Mouse (Mus musculus) brown adipose tissue, adult 24 weeks (tissue): Measurements from ENCODE around the gene Mfap1a. TPM values are rescaled to one million over a fixed set of nuclear protein-coding genes. Genes with fewer than 3 reads are reported as not detected.

Source experiments
- H3K27ac ChIP-seq: fragments of 200-500 bp; replicated peaks from 2 replicates; pipeline ENCODE4 v1.5.1; 2012; ENCODE audit warnings: low read depth, mild to moderate bottlenecking, low read length
- H3K4me1 ChIP-seq: fragments of 200-500 bp; 2 replicates; pipeline ENCODE4 v1.6.1; 2012; ENCODE audit warnings: low read length, mixed read lengths; ENCODE audit not compliant: control insufficient read depth, insufficient read depth, insufficient read length
- H3K4me3 ChIP-seq: fragments of 200-500 bp; 2 replicates; pipeline ENCODE4 v1.5.1; 2012; ENCODE audit warnings: low read depth, mild to moderate bottlenecking, low read length, moderate library complexity; ENCODE audit not compliant: insufficient read depth
- polyA plus RNA-seq: library from polyadenylated mRNA; stranded (reverse); fragments of >200 nt; gene quantifications from 2 replicates; pipeline ENCODE4 v1.2.4, GENCODE M21; 2012; ENCODE audit not compliant: missing spikeins, insufficient read depth, insufficient read length

Gene Mfap1a
- polyA plus RNA-seq, 1 experiment = 19.3 TPM

- Histone ChIP-seq H3K4me3 (no peak overlapping the region), H3K4me1 (peaks cover 3% of the 10 kb centered on the region; the same call in 1 of the 2 replicates), H3K27ac (no peak overlapping the region)
Observed at GRCm38 (mm10) chr2:121453917-121454316, 52.5 kb downstream of the Mfap1a start.

DNA sequence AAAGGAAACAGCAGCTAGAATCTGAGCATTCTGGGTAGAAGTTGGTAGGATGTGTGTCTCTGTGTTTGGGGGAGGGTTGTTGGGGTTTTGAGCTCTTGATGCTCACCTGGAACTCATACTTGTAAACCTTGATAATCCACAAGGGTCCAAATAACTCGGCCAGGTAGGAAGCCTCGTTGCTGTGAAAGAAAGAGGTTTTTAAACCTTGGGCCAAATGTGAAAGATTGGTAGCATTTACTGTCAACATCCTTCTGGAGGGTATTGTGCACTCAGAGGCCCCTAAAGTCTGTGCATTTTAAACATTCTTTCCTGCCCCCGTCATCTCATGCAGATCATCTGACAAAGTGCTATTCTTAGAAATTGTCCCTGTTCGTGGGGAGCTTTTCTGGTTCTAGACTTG is 53.5 kb downstream of the Mfap1a start, which contains the start of gene Hypk:
Hypk (plus strand) TSS at position 301 of the 400 bp plus-strand sequence.
- Histone ChIP-seq H3K4me1 (peaks cover 3% of the 10 kb centered on the region; the same call in 1 of the 2 replicates), H3K4me3 (no peak within 1 kb of the TSS), H3K27ac (no peak within 1 kb of the TSS)

GRCm38 (mm10) chr2:121452361-121452760 is 54.1 kb downstream of the Mfap1a start:
- H3K4me3 ChIP-seq = no peak overlapping the region
- peaks cover 3% of the 10 kb centered on the region; the same call in 1 of the 2 replicates for H3K4me1 ChIP-seq
- H3K27ac ChIP-seq = no peak overlapping the region

- peak overlapping the region; percentile 92 for H3K27ac ChIP-seq
- peaks cover 5% of the 10 kb centered on the region; the same call in 1 of the 2 replicates for H3K4me1 ChIP-seq
- H3K4me3 ChIP-seq = peak overlapping the region; percentile 94
Observed at GRCm38 (mm10) chr2:121450093-121450492, 56.4 kb downstream of the Mfap1a start.

DNA sequence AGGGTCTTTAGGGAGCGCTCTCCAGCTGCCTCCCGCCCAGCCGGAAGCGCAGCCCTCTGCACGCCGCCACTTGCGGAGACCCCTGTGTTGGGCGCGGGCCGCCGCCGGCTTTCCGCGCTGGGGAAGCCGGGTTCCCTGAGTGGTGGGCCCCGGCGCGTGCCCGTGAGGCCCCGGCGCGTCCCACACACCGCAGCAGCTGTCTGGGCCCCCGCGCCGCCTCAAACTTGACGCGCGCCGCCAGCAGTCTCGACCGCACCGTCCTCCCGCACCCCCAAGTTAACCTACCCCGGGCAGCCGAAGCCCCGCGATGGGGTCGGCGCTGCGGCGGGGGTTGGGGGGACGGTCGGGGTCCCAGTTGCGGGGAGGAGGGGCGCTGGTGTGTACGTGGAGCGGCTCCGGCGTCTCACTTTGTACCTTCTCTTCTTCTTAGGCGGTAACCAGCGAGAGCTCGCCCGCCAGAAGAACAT is 56.9 kb downstream of the Mfap1a start:
- peaks cover 5% of the 10 kb centered on the region; the same call in 1 of the 2 replicates for H3K4me1 ChIP-seq
- H3K4me3 ChIP-seq = peak overlapping the region; percentile 94
- peak overlapping the region; percentile 92 for H3K27ac ChIP-seq

DNA sequence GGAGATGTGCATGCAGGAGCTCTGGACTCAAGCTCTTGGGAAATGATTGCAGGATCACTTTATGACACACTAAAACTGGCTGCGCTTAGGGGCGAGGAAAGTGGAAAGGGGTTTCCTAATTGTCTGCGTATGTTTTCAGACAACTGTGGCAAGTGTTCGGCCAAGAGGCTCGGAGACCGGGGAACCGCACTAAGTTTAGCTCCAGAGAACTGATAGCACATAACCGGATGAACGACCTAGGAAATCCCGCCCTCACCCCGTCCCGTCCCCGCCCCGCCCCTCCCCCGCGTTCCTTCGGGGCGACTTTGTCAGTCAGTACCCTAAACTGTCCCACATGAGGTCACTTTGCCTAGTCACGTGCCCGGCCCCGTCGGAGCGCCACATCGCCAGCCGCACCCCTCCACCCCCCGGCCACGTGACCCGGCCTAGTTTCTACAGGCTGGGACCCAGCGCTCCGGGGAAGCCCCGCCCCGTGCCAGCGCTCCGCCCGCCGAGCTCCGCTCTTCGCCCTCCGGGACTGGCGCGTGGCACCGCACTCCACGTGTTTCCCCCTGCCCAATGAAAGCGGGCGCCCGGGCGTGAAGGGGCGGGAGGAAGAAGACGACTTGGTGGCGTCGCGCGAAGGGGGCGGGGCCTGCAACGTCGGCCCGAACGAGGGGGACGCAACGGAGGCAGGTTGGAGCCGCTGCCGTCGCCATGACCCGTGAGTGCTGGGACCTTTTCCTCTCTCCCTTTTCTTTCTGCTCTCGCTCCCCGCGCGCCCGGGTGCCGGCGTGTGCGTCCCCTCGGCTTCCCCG is 57.5 kb downstream of the Mfap1a start, which contains the start of gene Serf2:
Serf2 (plus strand) TSS at position 457 of the 797 bp plus-strand sequence.
- Histone ChIP-seq H3K4me1 (peaks cover 5% of the 10 kb centered on the region; the same call in 1 of the 2 replicates), H3K27ac (peak within 1 kb of the TSS; percentile 94), H3K4me3 (peak within 1 kb of the TSS; percentile 94)

- H3K4me3 ChIP-seq = peak overlapping the region; percentile 70
- peaks cover 5% of the 10 kb centered on the region; the same call in 1 of the 2 replicates for H3K4me1 ChIP-seq
- peak overlapping the region; percentile 94 for H3K27ac ChIP-seq
Observed at GRCm38 (mm10) chr2:121448136-121448535, 58.3 kb downstream of the Mfap1a start.

GRCm38 (mm10) chr2:121447006-121447405 is 59.5 kb downstream of the Mfap1a start:
- no peak overlapping the region for H3K4me3 ChIP-seq

GRCm38 (mm10) chr2:121446506-121446905 is 60.0 kb downstream of the Mfap1a start:
- Histone ChIP-seq H3K27ac (0 out of 2 replicates have a peak overlapping the region, but pooled peaks have one; percentile 7), H3K4me1 (peaks cover 9% of the 10 kb centered on the region; the same call in 1 of the 2 replicates), H3K4me3 (no peak overlapping the region)

More at GRCm38 (mm10) chr2:121447006-121447405, 59.5 kb downstream of the Mfap1a start:
- Histone ChIP-seq H3K27ac (no peak overlapping the region), H3K4me1 (peaks cover 8% of the 10 kb centered on the region; the same call in 1 of the 2 replicates)

- Histone ChIP-seq H3K4me3 (no peak overlapping the region), H3K4me1 (0 out of 2 replicates have a peak, but pooled peaks cover 6% of the 10 kb centered on the region), H3K27ac (no peak overlapping the region)
Observed at GRCm38 (mm10) chr2:121445117-121445516, 61.3 kb downstream of the Mfap1a start.

GRCm38 (mm10) chr2:121444178-121444577 is 62.3 kb downstream of the Mfap1a start, which contains the start of gene Ell3:
Gene Ell3, minus strand, starts transcription at chr2:121444278.
- Histone ChIP-seq H3K4me1 (0 out of 2 replicates have a peak, but pooled peaks cover 6% of the 10 kb centered on the region), H3K27ac (no peak within 1 kb of the TSS), H3K4me3 (no peak within 1 kb of the TSS)

DNA sequence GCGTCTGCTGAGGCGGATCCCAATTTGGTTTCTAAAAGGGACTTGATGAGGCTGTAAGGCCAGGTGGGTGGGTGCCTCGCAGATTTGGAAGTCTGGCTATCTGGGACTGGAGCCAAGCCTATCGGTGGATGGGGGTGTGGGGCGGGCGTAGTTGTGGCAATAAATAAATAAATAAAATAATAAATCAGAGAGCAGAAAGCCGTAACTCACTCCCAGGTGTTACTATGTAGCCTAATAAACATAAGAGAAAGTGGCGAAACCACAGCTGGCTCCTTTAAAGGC is 63.5 kb downstream of the Mfap1a start:
- 0 out of 2 replicates have a peak, but pooled peaks cover 6% of the 10 kb centered on the region for H3K4me1 ChIP-seq
- no peak overlapping the region for H3K27ac ChIP-seq
- peak overlapping the region; percentile 65 for H3K4me3 ChIP-seq

- Histone ChIP-seq H3K4me1 (0 out of 2 replicates have a peak, but pooled peaks cover 6% of the 10 kb centered on the region), H3K27ac (no peak overlapping the region), H3K4me3 (peak overlapping the region; percentile 65)
Observed at GRCm38 (mm10) chr2:121442259-121443067, 64.0 kb downstream of the Mfap1a start.
